Mouse (Mus musculus) testis, adult 2 months (tissue): ENCODE measurements around the gene Naip1.

ENCODE experiments used
- CTCF ChIP-seq: fragments of 200-500 bp; IDR thresholded peaks from 2 replicates; pipeline ENCODE4 v1.5.1; 2012; ENCODE audit warnings: low read depth, mild to moderate bottlenecking, inconsistent platforms, low read length, moderate library complexity; ENCODE audit not compliant: control insufficient read depth, insufficient read depth, insufficient replicate concordance
- POLR2A ChIP-seq: fragments of 200-500 bp; IDR thresholded peaks from 2 replicates; pipeline ENCODE4 v1.6.1; 2012; ENCODE audit warnings: low read depth, mild to moderate bottlenecking, inconsistent platforms, low read length, moderate library complexity; ENCODE audit not compliant: control insufficient read depth

DNA sequence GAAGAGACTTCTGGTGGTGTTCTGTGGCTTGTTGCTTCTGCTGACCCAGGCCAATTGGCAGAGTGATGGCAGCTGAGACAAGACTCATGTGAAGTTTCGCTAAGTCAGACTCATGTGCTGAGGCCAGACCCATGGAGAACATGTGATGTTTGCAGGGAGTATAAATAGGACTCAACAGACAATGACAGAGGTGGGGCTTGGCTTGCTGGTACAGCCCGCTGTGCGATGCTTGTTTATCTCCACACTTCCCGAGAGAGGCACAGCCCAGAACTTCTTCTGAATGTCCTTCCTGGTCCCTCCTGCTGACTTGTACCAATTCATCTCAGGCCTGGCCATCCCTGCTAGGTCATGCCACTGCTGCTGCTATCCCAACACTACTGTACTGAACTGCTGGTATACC lies 42.7 kb upstream of the Naip1 start:
- TF ChIP-seq CTCF (no peak), POLR2A (no peak)
